Mouse (Mus musculus): ENCODE results near the gene Nifk.

DNA sequence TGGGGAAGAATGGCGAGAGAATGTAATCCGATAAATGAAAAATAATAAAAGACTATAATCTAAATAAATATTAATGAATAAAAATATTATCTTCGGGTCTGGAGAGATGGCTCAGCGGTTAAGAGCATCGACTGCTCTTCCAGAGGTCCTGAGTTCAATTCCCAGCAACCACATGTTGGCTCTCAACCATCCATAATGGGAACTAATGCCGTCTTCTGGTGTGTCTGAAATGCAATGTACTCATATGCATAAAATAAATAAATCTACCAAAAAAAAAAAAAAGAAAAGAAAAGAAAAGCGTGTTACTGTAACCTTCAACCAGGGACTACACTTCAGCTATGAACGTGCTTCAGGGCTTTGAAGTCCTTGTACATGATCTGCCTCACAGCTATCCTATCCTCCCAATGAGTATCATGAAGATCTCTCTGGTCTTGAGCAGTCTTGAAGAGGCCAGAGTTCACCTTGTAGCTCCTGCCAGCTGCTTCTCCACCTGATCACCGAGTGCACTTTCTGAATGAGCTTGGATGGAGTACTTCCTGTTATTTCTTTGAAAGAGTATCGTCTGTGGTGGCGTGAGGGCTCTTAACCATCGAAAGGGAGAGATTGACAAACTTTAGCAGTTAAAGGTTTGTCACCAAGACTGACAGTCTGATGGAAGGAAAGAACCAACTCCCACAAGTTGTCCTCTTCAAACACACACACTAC, 9.9 kb upstream of the Nifk start, which contains the start of gene Tsn:
- no peak for TF ChIP-seq CTCF (IDR thresholded peaks at IDR 0.05; ENCODE audit: control insufficient read depth, insufficient read depth, insufficient read length)
- no peak for TF ChIP-seq MYOG (IDR thresholded peaks at IDR 0.05; ENCODE audit: control insufficient read depth, extremely low read depth, insufficient read length)
- no peak for TF ChIP-seq USF1 (IDR thresholded peaks at IDR 0.05; ENCODE audit: low read depth)
